Mouse (Mus musculus) naive thymus-derived CD4-positive, alpha-beta T cell, adult 2 months (primary cell): ENCODE measurements around the gene Sgo2a.
A peak's percentile ranks its signal among the peaks of the same experiment; 100 is the strongest.
"Not testable (repeated sequence)": the region's sequence is repeated elsewhere in the genome, so short reads cannot be mapped to it uniquely, and the experiment has no call there.

Experiments used
- DNase-seq: peaks from one replicate; pipeline ENCODE4 v3.0.0-alpha.2; 2011; ENCODE audit warnings: low read depth

The Sgo2a gene

GRCm38 (mm10) chr1:57995432-57996132 lies at the start of gene Sgo2a:
Gene Sgo2a (plus strand): TSS chr1:57995971.
- DNase-seq = peak; percentile 97

GRCm38 (mm10) chr1:57947552-57948347 lies 48.0 kb upstream of the Sgo2a start:
- no peak for DNase-seq

GRCm38 (mm10) chr1:57949195-57949594 lies 46.6 kb upstream of the Sgo2a start:
- DNase-seq = no peak

GRCm38 (mm10) chr1:57949716-57950115 lies 46.1 kb upstream of the Sgo2a start:
- DNase-seq = no peak

- no peak for DNase-seq
Measured at GRCm38 (mm10) chr1:57952509-57952908, 43.3 kb upstream of the Sgo2a start.

GRCm38 (mm10) chr1:57953586-57954375 lies 42.0 kb upstream of the Sgo2a start:
- DNase-seq = no peak

GRCm38 (mm10) chr1:57954376-57954765 lies 41.4 kb upstream of the Sgo2a start:
- no peak for DNase-seq

GRCm38 (mm10) chr1:57955774-57956173 lies 40.0 kb upstream of the Sgo2a start:
- no peak for DNase-seq

GRCm38 (mm10) chr1:57969327-57970271 lies 26.2 kb upstream of the Sgo2a start:
- peak; percentile 91 for DNase-seq

- no peak for DNase-seq
Measured at GRCm38 (mm10) chr1:57971588-57971987, 24.2 kb upstream of the Sgo2a start.

- DNase-seq = no peak
Measured at GRCm38 (mm10) chr1:57976860-57977259, 18.9 kb upstream of the Sgo2a start.

- no peak for DNase-seq
Measured at GRCm38 (mm10) chr1:57989052-57989600, 6.6 kb upstream of the Sgo2a start.

GRCm38 (mm10) chr1:57991277-57991676 lies 4.5 kb upstream of the Sgo2a start:
- no peak for DNase-seq

GRCm38 (mm10) chr1:57996133-57996615 lies 403 bp downstream of the Sgo2a start:
- DNase-seq = no peak

- DNase-seq = no peak
Measured at GRCm38 (mm10) chr1:57998146-57998545, 2.4 kb downstream of the Sgo2a start.

- not testable (repeated sequence) for DNase-seq
Measured at GRCm38 (mm10) chr1:58006388-58006787, 10.6 kb downstream of the Sgo2a start.

- no peak for DNase-seq
Measured at GRCm38 (mm10) chr1:58018856-58019255, 23.1 kb downstream of the Sgo2a start, which contains the start of gene Kctd18. Gene Kctd18 (minus strand): TSS chr1:58018956.

- no peak for DNase-seq
Measured at GRCm38 (mm10) chr1:58027707-58028106, 31.9 kb downstream of the Sgo2a start.

- DNase-seq = no peak
Measured at GRCm38 (mm10) chr1:58029636-58030117, 33.9 kb downstream of the Sgo2a start, which contains the start of gene Aox1. Gene Aox1 (plus strand): TSS chr1:58029931.

GRCm38 (mm10) chr1:58030156-58030871 lies 34.5 kb downstream of the Sgo2a start:
- no peak for DNase-seq
